8 mouse cellular contexts compared by ENCODE assay signal in the genomic region with DNA sequence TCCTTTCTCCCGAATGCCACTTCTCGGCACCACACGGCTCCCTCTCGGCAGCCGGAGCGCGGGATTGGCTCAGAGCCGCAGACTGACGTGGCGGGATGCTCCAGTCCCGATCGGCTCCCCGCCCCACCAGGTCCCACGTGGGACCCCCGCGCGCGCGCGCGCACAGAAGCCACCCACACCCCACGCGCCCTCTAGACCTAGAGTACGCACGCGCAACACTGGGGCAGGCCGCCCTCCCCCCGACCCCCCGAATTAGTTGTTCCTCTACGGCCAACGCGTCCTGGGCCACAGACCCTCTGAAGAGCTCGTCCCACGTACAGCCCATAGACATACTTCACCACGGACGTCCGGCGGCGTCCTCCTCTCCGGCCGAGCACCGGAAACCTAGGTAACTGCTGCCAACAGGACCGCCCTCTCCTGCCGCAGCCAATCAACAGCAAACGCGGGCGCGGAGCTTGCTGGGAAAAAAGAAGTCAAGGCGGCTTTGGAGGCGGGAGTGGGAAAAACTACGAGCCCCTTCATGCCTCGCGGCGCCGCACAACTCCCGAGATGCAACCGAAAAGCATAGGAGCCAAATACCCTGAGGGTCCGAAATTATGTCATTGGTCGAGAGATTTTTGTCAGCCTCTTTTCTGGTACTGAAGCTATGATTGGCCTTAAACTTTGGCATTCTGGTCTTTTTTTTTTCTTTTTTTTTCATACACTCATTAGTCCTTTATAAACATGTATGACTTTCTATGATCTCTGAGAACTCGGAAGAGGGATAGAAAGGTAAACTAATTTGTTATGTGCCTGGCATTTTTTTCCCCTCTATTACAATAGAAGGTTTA. TPM values are rescaled to one million over a fixed set of nuclear protein-coding genes. Genes with fewer than 3 reads are reported as not detected.
A peak's percentile ranks its signal among the peaks of the same experiment; 100 is the strongest.
DNase-seq lines count a peak whose midpoint lies in the region; ATAC-seq and TF ChIP-seq lines count a peak whose summit lies in the region.

A gene (minus strand): TSS at position 428 of the 830 bp plus-strand sequence.

- WGBS in forebrain, embryonic 11.5 days = under 1% methylated on average over 60 of the region's 60 CpGs
- under 1% methylated on average over 60 of the region's 60 CpGs for WGBS in heart, embryonic 16.5 days
- under 1% methylated on average over 60 of the region's 60 CpGs for WGBS in liver, embryonic 15.5 days (ENCODE audit: insufficient replicate concordance)
- WGBS in neural tube, embryonic 12.5 days = under 1% methylated on average over 60 of the region's 60 CpGs

- peaks cover 43 to 66% of the 10 kb centered on the region in 2 experiments for H3K36me3 ChIP-seq in CH12.LX (replicated peaks in 1 of 2; ENCODE audit: control insufficient read depth in 1 of 2, insufficient read depth in 1 of 2, low read length in 1 of 2)
- peaks cover 18% of the 10 kb centered on the region; the same call in 1 of the 2 replicates for H3K36me3 ChIP-seq in forebrain, embryonic 11.5 days (ENCODE audit: control insufficient read depth, insufficient read depth, low read length)
- H3K36me3 ChIP-seq in heart, embryonic 16.5 days (ENCODE audit: control insufficient read depth, insufficient read depth) = peaks cover 42% of the 10 kb centered on the region
- H3K36me3 ChIP-seq in liver, embryonic 15.5 days (replicated peaks) = peaks cover 41% of the 10 kb centered on the region
- H3K36me3 ChIP-seq in neural tube, embryonic 12.5 days = peaks cover 44% of the 10 kb centered on the region

- no peak for TF ChIP-seq CTCF in CH12.LX (conservative IDR thresholded peaks at IDR 0.05 in 1 of 2, IDR thresholded peaks at IDR 0.05 in 1 of 2; ENCODE audit: low read depth in 2 of 2, low read length in 2 of 2)

- in situ Hi-C loops in CH12.LX (cut with MboI; ENCODE audit: low pct_ligation_motif_present, low pct_unique_long_range_greater_than_20kb, low sequenced_read_pairs) = no loop called here

- no peaks in the 10 kb centered on the region for H3K9me3 ChIP-seq in CH12.LX (replicated peaks; ENCODE audit: low read length)
- H3K9me3 ChIP-seq in forebrain, embryonic 11.5 days (ENCODE audit: control insufficient read depth, low read length) = no peaks in the 10 kb centered on the region
- no peaks in the 10 kb centered on the region for H3K9me3 ChIP-seq in heart, embryonic 16.5 days (replicated peaks; ENCODE audit: control insufficient read depth, low read length)
- H3K9me3 ChIP-seq in liver, embryonic 15.5 days (replicated peaks) = no peaks in the 10 kb centered on the region
- H3K9me3 ChIP-seq in neural tube, embryonic 12.5 days = no peaks in the 10 kb centered on the region

- no peak for TF ChIP-seq EP300 in CH12.LX (IDR thresholded peaks at IDR 0.05; ENCODE audit: low read length)

- DNase-seq in CH12.LX (ENCODE audit: extremely low read depth) = peak; percentile 98
- DNase-seq in c-Kit-positive CD71-positive TER-119-negative erythroid progenitor cells, embryonic 14.5 days (ENCODE audit: low read depth) = peak; percentile 96
- peak; percentile 98 for DNase-seq in forebrain, embryonic 11.5 days (ENCODE audit: low spot score)
- DNase-seq in kidney, postnatal 36 days = peak; percentile 98
- peak; percentile 98 for DNase-seq in telencephalon, adult 2 months (ENCODE audit: low read depth, low spot score)

- H3K27me3 ChIP-seq in CH12.LX (replicated peaks) = no peaks in the 10 kb centered on the region
- H3K27me3 ChIP-seq in forebrain, embryonic 11.5 days (ENCODE audit: control insufficient read depth, insufficient read depth, low read length) = no peaks in the 10 kb centered on the region
- no peaks in the 10 kb centered on the region for H3K27me3 ChIP-seq in heart, embryonic 16.5 days (ENCODE audit: control insufficient read depth, insufficient read depth, low read length)
- no peaks in the 10 kb centered on the region for H3K27me3 ChIP-seq in liver, embryonic 15.5 days
- no peaks in the 10 kb centered on the region for H3K27me3 ChIP-seq in neural tube, embryonic 12.5 days (replicated peaks)

- dilution Hi-C loops in CH12.LX (cut with MboI; ENCODE audit: extremely low pct_ligation_motif_present, extremely low pct_unique_long_range_greater_than_20kb, low sequenced_read_pairs) = no loop called here

- H3K4me1 ChIP-seq in CH12.LX (ENCODE audit: control insufficient read depth in 1 of 2, insufficient read depth in 2 of 2) = peaks cover 4 to 39% of the 10 kb centered on the region in 2 experiments
- peaks cover 5% of the 10 kb centered on the region; the same call in 1 of the 2 replicates for H3K4me1 ChIP-seq in forebrain, embryonic 11.5 days (replicated peaks; ENCODE audit: control insufficient read depth, insufficient read depth, low read length)
- H3K4me1 ChIP-seq in heart, embryonic 16.5 days (ENCODE audit: control insufficient read depth, insufficient read depth, low read length) = peaks cover 23% of the 10 kb centered on the region
- peaks cover 32% of the 10 kb centered on the region for H3K4me1 ChIP-seq in liver, embryonic 15.5 days (replicated peaks)
- H3K4me1 ChIP-seq in neural tube, embryonic 12.5 days = peaks cover 23% of the 10 kb centered on the region

- peaks cover 28% of the 10 kb centered on the region for H3K79me2 ChIP-seq in CH12.LX (replicated peaks; ENCODE audit: control insufficient read depth, extremely low read depth, insufficient read depth, poor library complexity, severe bottlenecking)

- peak within 1 kb of the TSS; percentile 61 to 83 (median 76) for H3K4me3 ChIP-seq in CH12.LX (replicated peaks in 1 of 3; ENCODE audit: low read depth in 2 of 3, low read length in 2 of 3, poor library complexity in 1 of 3)
- peak within 1 kb of the TSS; percentile 58 for H3K4me3 ChIP-seq in forebrain, embryonic 11.5 days (ENCODE audit: low read depth, low read length)
- H3K4me3 ChIP-seq in heart, embryonic 16.5 days (ENCODE audit: low read length) = peak within 1 kb of the TSS; percentile 60
- peak within 1 kb of the TSS; percentile 76 for H3K4me3 ChIP-seq in liver, embryonic 15.5 days (replicated peaks)
- peak within 1 kb of the TSS; percentile 66 for H3K4me3 ChIP-seq in neural tube, embryonic 12.5 days

- TF ChIP-seq RAD21 in CH12.LX (IDR thresholded peaks at IDR 0.05; ENCODE audit: low read depth, low read length) = no peak

- H3K4me2 ChIP-seq in CH12.LX (ENCODE audit: insufficient read depth, low read depth, poor library complexity, severe bottlenecking) = peak within 1 kb of the TSS; percentile 90
- H3K4me2 ChIP-seq in forebrain, embryonic 11.5 days (ENCODE audit: low read depth, low read length, severe bottlenecking) = peak within 1 kb of the TSS; percentile 84
- H3K4me2 ChIP-seq in heart, embryonic 16.5 days (ENCODE audit: low read depth, low read length) = peak within 1 kb of the TSS; percentile 76
- H3K4me2 ChIP-seq in liver, embryonic 15.5 days = peak within 1 kb of the TSS; percentile 84
- peak within 1 kb of the TSS; percentile 95 for H3K4me2 ChIP-seq in neural tube, embryonic 12.5 days (replicated peaks)

- ATAC-seq in forebrain, embryonic 11.5 days (replicated peaks; ENCODE audit: low FRiP score) = peak; percentile 95
- ATAC-seq in heart, embryonic 16.5 days (replicated peaks; ENCODE audit: extremely low read depth, insufficient read depth, low FRiP score) = peak; percentile 94
- peak; percentile 92 for ATAC-seq in liver, embryonic 15.5 days (ENCODE audit: insufficient read depth)
- ATAC-seq in neural tube, embryonic 12.5 days (ENCODE audit: low FRiP score, low read depth) = peak; percentile 97

- peak within 1 kb of the TSS; percentile 78 for H3K27ac ChIP-seq in CH12.LX (ENCODE audit: insufficient read depth, low read depth)
- peak within 1 kb of the TSS; percentile 89 for H3K27ac ChIP-seq in forebrain, embryonic 11.5 days (ENCODE audit: low read depth, low read length)
- peak within 1 kb of the TSS; percentile 98 for H3K27ac ChIP-seq in heart, embryonic 16.5 days (ENCODE audit: low read length)
- peak within 1 kb of the TSS; percentile 90 for H3K27ac ChIP-seq in liver, embryonic 15.5 days (replicated peaks)
- H3K27ac ChIP-seq in neural tube, embryonic 12.5 days = peak within 1 kb of the TSS; percentile 81

- peak within 1 kb of the TSS; percentile 95 for H3K9ac ChIP-seq in CH12.LX (ENCODE audit: insufficient read depth, low read depth)
- H3K9ac ChIP-seq in forebrain, embryonic 11.5 days (ENCODE audit: low read length) = peak within 1 kb of the TSS; percentile 78
- peak within 1 kb of the TSS; percentile 85 for H3K9ac ChIP-seq in heart, embryonic 16.5 days (ENCODE audit: low read length)
- peak within 1 kb of the TSS; percentile 64 for H3K9ac ChIP-seq in liver, embryonic 15.5 days
- peak within 1 kb of the TSS; percentile 85 for H3K9ac ChIP-seq in neural tube, embryonic 12.5 days

- peak; percentile 98 for TF ChIP-seq POLR2A in CH12.LX (IDR thresholded peaks at IDR 0.05; ENCODE audit: low read depth, low read length)

TF ChIP-seq in CH12.LX, 34 proteins besides CTCF, POLR2A, EP300 and RAD21 (continues in another document):
- TF ChIP-seq PAX5 (IDR thresholded peaks at IDR 0.05; ENCODE audit: low read length) (no peak), NRF1 (IDR thresholded peaks at IDR 0.05; ENCODE audit: low read depth, low read length) (peak; percentile 86), ELF1 (IDR thresholded peaks at IDR 0.05; ENCODE audit: low read depth, low read length) (peak; percentile 80; the same call in 1 of the 2 replicates), BHLHE40 (IDR thresholded peaks at IDR 0.05; ENCODE audit: low read depth, low read length) (peak; percentile 46; the same call in 1 of the 2 replicates), CHD1 (IDR thresholded peaks at IDR 0.05; ENCODE audit: low read depth, low read length) (0 out of 2 replicates have a peak, but pooled peaks have one; percentile 77), POLR2AphosphoS2 (IDR thresholded peaks at IDR 0.05; ENCODE audit: low read depth, low read length) (peak; percentile 86), E2F4 (IDR thresholded peaks at IDR 0.05; ENCODE audit: insufficient replicate concordance, low read depth, low read length) (no peak; the same call in 1 of the 2 replicates), MYC (IDR thresholded peaks at IDR 0.05; ENCODE audit: low read depth, low read length) (no peak), ETS1 (conservative IDR thresholded peaks at IDR 0.05; ENCODE audit: low read depth, low read length) (peak; percentile 34; the same call in 1 of the 2 replicates), MAX (IDR thresholded peaks at IDR 0.05; ENCODE audit: low read length) (peak; percentile 73), IRF4 (IDR thresholded peaks at IDR 0.05; ENCODE audit: low read depth, low read length) (0 out of 2 replicates have a peak, but pooled peaks have one; percentile 15), SMC3 (IDR thresholded peaks at IDR 0.05; ENCODE audit: low read depth, low read length) (no peak)

RNA-seq across cellular contexts. Expression of the gene that starts here (rescaled TPM):
- 51.8 and 68.2 TPM in 2 replicates for total RNA-seq in CH12.LX (2012; rRNA removed)
- 50.0 and 52.2 TPM in 2 replicates for total RNA-seq in CH12.LX (2014; rRNA removed)
- 64.7 and 103 TPM in 2 replicates for polyA plus RNA-seq in CH12.LX (2012; ENCODE audit: insufficient read length, low read depth)
- 109 and 115 TPM in 2 replicates for polyA plus RNA-seq in forebrain, embryonic 11.5 days (2014; fragmentation: Nextera tagmentation; extraction: Ambion mirVana)
- 47.0 and 48.9 TPM in 2 replicates for polyA plus RNA-seq in heart, embryonic 16.5 days (2015; fragmentation: Nextera tagmentation; extraction: Ambion mirVana)
- polyA plus RNA-seq in liver, embryonic 15.5 days (2015; fragmentation: Nextera tagmentation; extraction: Ambion mirVana) = 23.0 and 26.7 TPM in 2 replicates
- 77.6 and 83.5 TPM in 2 replicates for polyA plus RNA-seq in neural tube, embryonic 12.5 days (2016; fragmentation: Nextera tagmentation; extraction: Ambion mirVana)

Comparison
In these comparisons a context has a peak if more than half of its experiments do, and no peak if none do; other contexts are left out.
1. Peak in every context shown above with its lines: DNase-seq, ATAC-seq, H3K4me3 ChIP-seq and H3K27ac ChIP-seq.